Mouse (Mus musculus): ENCODE measurements around the gene Acacb. TPM values are rescaled to one million over a fixed set of nuclear protein-coding genes. Genes with fewer than 3 reads are reported as not detected.

Gene Acacb
- polyA plus RNA-seq, 1 experiment from 2014 or later = 1.8 TPM

DNA sequence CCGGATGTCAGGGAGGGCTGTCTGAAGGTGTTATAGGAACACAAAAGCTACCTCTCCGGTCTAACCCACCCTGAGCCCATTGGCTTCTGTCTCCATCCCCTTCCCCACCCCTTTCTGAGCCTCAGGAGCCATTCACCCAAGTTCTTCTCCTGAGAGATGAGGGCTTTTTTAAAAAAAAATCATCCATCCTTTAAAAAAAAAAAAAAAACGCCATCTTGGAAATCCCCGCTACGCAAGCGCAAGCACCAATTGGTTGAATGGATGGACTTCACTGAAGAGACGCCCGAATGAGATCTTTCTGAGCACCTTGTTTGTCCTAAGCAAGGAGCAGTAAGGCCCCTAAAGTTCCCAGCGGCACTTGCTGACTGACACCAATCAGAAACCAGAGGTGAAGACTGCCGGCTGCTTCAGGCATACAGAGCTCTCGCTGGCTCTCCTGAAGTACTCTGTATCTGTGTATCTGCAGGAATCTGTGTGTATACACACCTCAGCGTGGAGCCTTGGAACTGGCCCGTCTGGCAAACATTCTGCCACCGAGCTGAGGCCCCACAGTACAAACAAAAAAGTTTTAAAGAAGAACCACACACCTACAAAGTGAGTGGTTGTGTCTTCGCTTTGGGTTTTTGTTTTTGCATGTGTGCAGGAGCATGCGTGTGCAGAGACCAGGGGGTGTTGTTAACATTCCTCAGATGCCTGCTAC, 140.7 kb downstream of the Acacb start:
- Histone ChIP-seq H3K4me1 (replicated peaks) (peaks cover 15% of the 10 kb centered on the region), H3K36me3 (no peaks in the 10 kb centered on the region), H3K9me3 (no peaks in the 10 kb centered on the region), H3K27ac (no peak overlapping the region), H3K27me3 (ENCODE audit: insufficient read depth, poor library complexity, severe bottlenecking) (peaks cover 92% of the 10 kb centered on the region), H3K4me3 (no peak overlapping the region)
- WGBS = 84% methylated on average over 16 of the region's 16 CpGs
- DNase-seq (ENCODE audit: low spot score) = no peak

DNA sequence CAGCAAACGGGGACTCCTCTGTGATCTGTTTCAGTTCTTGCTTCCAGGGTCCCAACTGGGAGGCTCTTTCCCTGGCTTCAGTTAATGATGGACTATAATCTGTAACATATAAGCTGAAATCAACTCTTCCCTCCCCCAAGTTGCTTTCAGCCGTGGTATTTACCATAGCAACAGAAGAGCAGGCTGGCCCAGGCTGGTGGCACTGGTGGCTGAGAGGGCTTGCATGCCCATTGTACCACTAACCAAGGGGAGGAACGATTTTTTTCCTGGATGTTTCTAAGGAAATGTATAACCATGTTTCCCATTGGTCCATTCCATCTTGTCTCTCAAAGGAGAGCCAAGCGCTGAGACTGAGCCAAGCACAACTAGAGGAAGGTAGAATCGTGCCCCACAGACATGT, 142.1 kb downstream of the Acacb start:
- no peaks in the 10 kb centered on the region for H3K9me3 ChIP-seq
- no peak for DNase-seq (ENCODE audit: low spot score)
- no peak overlapping the region for H3K27ac ChIP-seq
- 84% methylated on average over 5 of the region's 5 CpGs for WGBS
- H3K4me1 ChIP-seq (replicated peaks) = peaks cover 17% of the 10 kb centered on the region
- H3K4me3 ChIP-seq = no peak overlapping the region
- H3K36me3 ChIP-seq = no peaks in the 10 kb centered on the region
- H3K27me3 ChIP-seq (ENCODE audit: insufficient read depth, poor library complexity, severe bottlenecking) = peaks cover 92% of the 10 kb centered on the region

DNA sequence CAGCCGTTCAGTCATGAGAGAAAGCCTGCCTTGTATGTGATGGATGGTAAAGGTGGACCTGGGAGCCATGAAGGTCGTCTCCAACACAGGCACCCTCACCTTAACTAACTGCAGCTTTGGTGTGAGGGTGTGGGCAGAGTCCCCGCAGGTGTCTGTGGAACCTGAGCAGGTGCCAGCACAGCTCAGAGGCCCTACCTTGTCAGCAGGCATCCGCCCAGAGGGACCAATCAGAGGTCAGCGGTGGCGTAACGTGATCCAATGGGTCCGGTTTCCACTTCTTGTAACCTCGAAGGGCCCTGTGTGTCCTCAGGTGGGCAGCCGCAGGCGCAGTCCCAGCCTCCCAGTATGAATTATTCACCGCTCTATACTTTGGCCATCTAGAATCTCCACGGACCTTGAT, 142.5 kb downstream of the Acacb start, which contains the start of gene Myo1h:
Gene Myo1h, plus strand, starts transcription at position 293 of the 400 bp plus-strand sequence.
- Histone ChIP-seq H3K27ac (no peak within 1 kb of the TSS), H3K4me1 (replicated peaks) (peaks cover 20% of the 10 kb centered on the region), H3K4me3 (no peak within 1 kb of the TSS), H3K36me3 (no peaks in the 10 kb centered on the region), H3K9me3 (no peaks in the 10 kb centered on the region), H3K27me3 (ENCODE audit: insufficient read depth, poor library complexity, severe bottlenecking) (peaks cover 92% of the 10 kb centered on the region)
- 44% methylated on average over 13 of the region's 13 CpGs for WGBS
- DNase-seq (ENCODE audit: low spot score) = no peak

DNA sequence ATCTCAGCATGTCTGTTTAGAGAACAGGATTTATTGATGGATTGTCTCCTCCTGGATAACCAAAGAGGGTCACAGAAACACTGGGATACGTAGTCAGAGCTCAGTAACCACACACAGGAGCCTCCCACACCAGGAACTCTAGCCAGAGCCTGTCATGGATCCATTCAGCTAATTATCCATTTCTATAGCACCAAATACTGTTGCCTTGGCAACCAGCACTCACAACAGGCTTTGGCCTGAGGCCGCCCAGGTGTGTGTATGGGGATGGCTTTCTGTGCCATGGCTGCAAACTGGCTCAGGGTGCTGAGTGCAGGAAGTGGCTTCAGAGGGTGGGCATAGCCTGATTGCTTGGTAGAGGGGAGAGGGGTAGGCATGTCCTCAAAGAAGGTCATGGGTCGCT, 143.7 kb downstream of the Acacb start:
- no peak for DNase-seq (ENCODE audit: low spot score)
- Histone ChIP-seq H3K9me3 (no peaks in the 10 kb centered on the region), H3K27me3 (ENCODE audit: insufficient read depth, poor library complexity, severe bottlenecking) (peaks cover 92% of the 10 kb centered on the region), H3K4me1 (replicated peaks) (peaks cover 15% of the 10 kb centered on the region), H3K27ac (no peak overlapping the region), H3K4me3 (no peak overlapping the region), H3K36me3 (no peaks in the 10 kb centered on the region)
- 61% methylated on average over 3 of the region's 3 CpGs for WGBS

DNA sequence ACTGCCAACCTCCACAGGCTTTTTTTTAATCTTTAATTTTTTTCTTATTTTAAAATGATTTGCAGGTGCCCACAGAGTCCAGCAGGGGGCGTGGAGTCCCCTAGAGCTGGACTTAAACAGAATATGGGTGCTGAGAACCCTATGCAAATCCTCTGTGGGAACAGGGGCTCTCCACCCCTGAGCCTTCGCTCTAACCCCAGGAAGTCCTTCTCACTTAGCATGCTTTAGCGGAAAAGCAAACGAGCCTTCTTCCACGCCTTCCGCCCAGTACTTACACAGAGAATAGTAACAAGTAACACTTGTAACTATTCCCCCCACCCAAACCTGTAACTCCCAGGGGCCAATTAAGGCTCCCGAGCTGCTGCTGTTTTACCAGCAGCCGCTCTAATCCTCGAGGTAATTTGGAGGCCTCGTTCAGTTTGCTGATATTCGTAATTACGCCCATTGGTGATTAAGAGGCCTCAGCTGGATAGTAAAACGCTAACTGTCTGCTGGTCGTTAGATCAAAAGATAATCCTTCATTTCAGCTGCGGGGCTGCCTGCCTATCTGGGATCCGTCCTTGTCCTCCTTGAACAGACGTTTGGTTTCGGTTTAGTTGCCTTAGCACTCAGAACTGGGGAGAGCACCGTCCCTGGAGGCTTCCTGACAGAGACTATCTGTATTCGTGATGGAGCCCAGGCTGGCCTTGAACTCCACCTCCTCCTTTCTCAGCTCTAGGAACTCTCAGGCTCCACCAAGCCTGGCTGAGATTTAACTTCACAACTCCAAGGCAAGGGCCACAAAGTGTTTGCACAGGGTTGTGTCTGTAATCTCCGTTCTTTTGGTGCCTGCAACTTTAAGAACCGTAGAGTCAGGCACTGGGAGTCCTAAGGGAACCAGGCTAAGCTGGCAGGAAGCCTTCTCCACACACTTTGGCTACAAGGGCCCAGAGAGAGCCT, 150.6 kb downstream of the Acacb start:
- Histone ChIP-seq H3K4me1 (replicated peaks) (peaks cover 45% of the 10 kb centered on the region), H3K4me3 (no peak overlapping the region), H3K36me3 (no peaks in the 10 kb centered on the region), H3K27me3 (ENCODE audit: insufficient read depth, poor library complexity, severe bottlenecking) (peaks cover 93% of the 10 kb centered on the region), H3K27ac (no peak overlapping the region), H3K9me3 (no peaks in the 10 kb centered on the region)
- WGBS = 40% methylated on average over 22 of the region's 22 CpGs
- DNase-seq (ENCODE audit: low spot score) = no peak

DNA sequence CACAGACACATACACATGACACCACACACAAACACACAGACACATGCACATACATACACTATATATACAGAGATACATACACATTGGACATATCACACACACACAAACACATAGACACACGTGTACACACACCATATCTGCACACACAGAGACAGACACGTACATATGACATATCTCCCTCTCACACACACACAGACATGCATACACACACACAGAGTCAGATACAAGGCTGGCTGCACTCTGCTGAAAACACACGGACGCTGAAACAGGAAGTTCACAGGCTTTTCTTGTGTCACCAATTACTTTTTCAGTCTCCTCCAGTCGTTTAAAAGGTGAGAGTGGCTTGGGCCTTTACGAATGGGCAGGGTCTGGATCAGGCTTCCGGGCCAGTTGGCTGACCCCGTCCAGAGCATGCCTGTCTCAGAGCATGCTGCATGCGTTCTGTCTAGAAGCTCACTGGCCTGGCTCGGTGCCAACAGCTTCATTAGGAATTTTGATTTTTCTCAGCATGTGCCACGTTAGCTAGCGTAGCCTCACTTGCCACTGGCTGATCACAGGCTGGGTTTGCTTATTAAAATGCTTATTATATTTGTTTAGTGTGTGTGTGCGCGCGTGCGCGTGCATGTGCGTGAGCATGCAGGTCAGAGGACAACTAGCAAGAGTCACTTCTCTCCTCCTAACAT, 152.0 kb downstream of the Acacb start:
- H3K36me3 ChIP-seq = no peaks in the 10 kb centered on the region
- H3K9me3 ChIP-seq = no peaks in the 10 kb centered on the region
- WGBS = 75% methylated on average over 18 of the region's 18 CpGs
- H3K27me3 ChIP-seq (ENCODE audit: insufficient read depth, poor library complexity, severe bottlenecking) = peaks cover 92% of the 10 kb centered on the region
- no peak overlapping the region for H3K4me3 ChIP-seq
- H3K4me1 ChIP-seq (replicated peaks) = peaks cover 41% of the 10 kb centered on the region
- no peak overlapping the region for H3K27ac ChIP-seq
- DNase-seq (ENCODE audit: low spot score) = no peak

DNA sequence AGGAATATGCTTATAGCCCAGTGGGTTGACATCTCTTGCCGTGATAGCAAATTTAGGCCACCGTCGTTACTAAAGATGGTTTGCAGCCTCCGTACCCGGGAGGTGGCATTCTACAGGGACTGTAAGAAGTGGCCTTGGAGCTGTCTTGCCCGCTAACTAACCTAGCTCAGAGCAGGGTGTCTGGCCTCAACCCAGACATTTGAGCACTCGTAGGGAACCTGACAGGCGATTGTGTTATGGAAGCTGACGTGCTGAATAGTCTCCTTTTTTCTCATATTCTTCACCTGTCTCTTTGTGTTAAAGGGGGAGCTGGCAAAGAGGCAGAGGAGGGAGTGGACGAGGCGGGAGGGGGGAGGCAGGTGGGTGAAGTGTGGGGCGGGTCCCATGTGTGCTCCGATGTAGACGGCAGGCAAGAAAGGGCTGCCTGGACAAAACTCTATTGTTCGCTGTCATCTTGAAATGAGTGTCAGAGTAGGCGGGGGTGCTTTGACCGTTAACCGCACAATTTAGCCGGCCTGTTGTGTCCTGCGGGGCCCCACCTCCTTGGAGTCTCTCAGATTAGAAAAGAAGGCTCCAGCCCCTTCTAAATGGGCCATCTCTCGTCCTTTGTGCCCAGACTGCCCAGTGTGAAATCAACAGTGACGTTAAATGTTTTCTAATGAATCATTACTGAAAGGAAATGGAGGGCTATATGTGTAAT, 153.0 kb downstream of the Acacb start:
- Histone ChIP-seq H3K36me3 (no peaks in the 10 kb centered on the region), H3K27me3 (ENCODE audit: insufficient read depth, poor library complexity, severe bottlenecking) (peaks cover 92% of the 10 kb centered on the region), H3K4me3 (peak overlapping the region; percentile 16; the same call in 1 of the 2 replicates), H3K9me3 (no peaks in the 10 kb centered on the region), H3K27ac (peak overlapping the region; percentile 73), H3K4me1 (replicated peaks) (peaks cover 38% of the 10 kb centered on the region)
- 41% methylated on average over 22 of the region's 22 CpGs for WGBS
- peak; percentile 61 for DNase-seq (ENCODE audit: low spot score)

DNA sequence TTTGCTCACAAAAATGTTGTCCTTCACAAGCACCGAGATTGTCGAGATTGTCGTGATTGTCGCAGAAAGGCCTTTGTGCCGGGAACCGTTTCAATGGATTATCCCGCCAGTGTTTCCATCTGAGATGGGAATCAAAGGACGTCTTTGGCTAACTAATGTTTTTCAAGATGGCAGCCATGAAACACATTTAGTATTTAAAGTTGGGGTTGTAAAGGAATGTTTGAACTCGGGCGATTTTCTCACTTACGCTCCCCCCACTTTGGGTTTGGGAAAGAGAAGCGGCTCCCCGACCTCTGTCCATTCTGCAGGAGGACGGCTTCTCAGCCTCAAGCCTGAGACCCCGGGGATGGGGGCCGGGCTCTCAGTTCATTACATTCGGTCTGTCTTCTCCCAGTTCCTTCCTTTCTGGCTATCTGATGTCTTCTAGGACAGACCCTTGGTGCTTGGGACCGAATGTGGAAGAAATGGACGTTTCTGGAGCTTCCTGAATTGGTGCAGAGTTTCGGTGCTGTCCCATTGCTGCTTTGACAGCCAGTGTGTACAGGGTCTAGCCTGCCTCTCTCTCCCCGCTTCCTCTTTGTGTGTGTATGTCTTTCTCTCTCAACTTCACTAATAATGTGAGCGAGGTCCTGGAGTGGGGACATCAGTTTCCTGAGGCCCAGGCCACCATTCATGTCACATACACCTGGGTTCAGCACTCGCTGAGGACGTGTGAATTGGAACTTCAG, 153.7 kb downstream of the Acacb start:
- Histone ChIP-seq H3K36me3 (no peaks in the 10 kb centered on the region), H3K9me3 (no peaks in the 10 kb centered on the region), H3K27me3 (ENCODE audit: insufficient read depth, poor library complexity, severe bottlenecking) (peaks cover 93% of the 10 kb centered on the region), H3K4me1 (replicated peaks) (peaks cover 38% of the 10 kb centered on the region), H3K4me3 (0 out of 2 replicates have a peak overlapping the region, but pooled peaks have one; percentile 16), H3K27ac (peak overlapping the region; percentile 73)
- DNase-seq (ENCODE audit: low spot score) = no peak
- WGBS = 59% methylated on average over 24 of the region's 24 CpGs

Other genes starting within 250 kb of the Acacb start
- 248 and 258 TPM in 2 replicates for gene Coro1c, start 237.8 kb upstream of the Acacb start, polyA plus RNA-seq (2016; fragmentation: Nextera tagmentation; extraction: Ambion mirVana)
- gene Ssh1, start 152.6 kb upstream of the Acacb start, polyA plus RNA-seq (2016; fragmentation: Nextera tagmentation; extraction: Ambion mirVana) = 14.8 and 16.9 TPM in 2 replicates
- gene Dao, start 142.8 kb upstream of the Acacb start, polyA plus RNA-seq (2016; fragmentation: Nextera tagmentation; extraction: Ambion mirVana) = not detected in 2 replicates
- 12.3 and 13.2 TPM in 2 replicates for gene Usp30, start 81.1 kb upstream of the Acacb start, polyA plus RNA-seq (2016; fragmentation: Nextera tagmentation; extraction: Ambion mirVana)
- 11.3 and 30.3 TPM in 2 replicates for gene Svop, start 55.0 kb upstream of the Acacb start, polyA plus RNA-seq (2016; fragmentation: Nextera tagmentation; extraction: Ambion mirVana)
- gene Alkbh2, start 18.3 kb upstream of the Acacb start, polyA plus RNA-seq (2016; fragmentation: Nextera tagmentation; extraction: Ambion mirVana) = 13.1 and 13.4 TPM in 2 replicates
- gene Ung, start 16.1 kb upstream of the Acacb start, polyA plus RNA-seq (2016; fragmentation: Nextera tagmentation; extraction: Ambion mirVana) = 41.9 and 60.8 TPM in 2 replicates
- 4.0 and 4.2 TPM in 2 replicates for gene Foxn4, start 127.3 kb downstream of the Acacb start, polyA plus RNA-seq (2016; fragmentation: Nextera tagmentation; extraction: Ambion mirVana)
- gene Myo1h, start 142.6 kb downstream of the Acacb start, polyA plus RNA-seq (2016; fragmentation: Nextera tagmentation; extraction: Ambion mirVana) = 0.59 and 0.73 TPM in 2 replicates
- gene Kctd10, start 234.0 kb downstream of the Acacb start, polyA plus RNA-seq (2016; fragmentation: Nextera tagmentation; extraction: Ambion mirVana) = 114 and 124 TPM in 2 replicates
- gene Ube3b, start 234.1 kb downstream of the Acacb start, polyA plus RNA-seq (2016; fragmentation: Nextera tagmentation; extraction: Ambion mirVana) = 52.5 and 56.2 TPM in 2 replicates

Measured in hindbrain, embryonic 10.5 days (tissue).